Mouse (Mus musculus): ENCODE data around the gene Psg21.
"Not testable (repeated sequence)": the region's sequence is repeated elsewhere in the genome, so short reads cannot be mapped to it uniquely, and the experiment has no call there.

Gene Psg21

GRCm38 (mm10) chr7:18656625-18657024 lies at the start of gene Psg21:
Gene Psg21 (minus strand): TSS chr7:18656725.
- not testable (repeated sequence) for DNase-seq (ENCODE audit: low read depth in 1 of 2, low spot score in 2 of 2)

DNA sequence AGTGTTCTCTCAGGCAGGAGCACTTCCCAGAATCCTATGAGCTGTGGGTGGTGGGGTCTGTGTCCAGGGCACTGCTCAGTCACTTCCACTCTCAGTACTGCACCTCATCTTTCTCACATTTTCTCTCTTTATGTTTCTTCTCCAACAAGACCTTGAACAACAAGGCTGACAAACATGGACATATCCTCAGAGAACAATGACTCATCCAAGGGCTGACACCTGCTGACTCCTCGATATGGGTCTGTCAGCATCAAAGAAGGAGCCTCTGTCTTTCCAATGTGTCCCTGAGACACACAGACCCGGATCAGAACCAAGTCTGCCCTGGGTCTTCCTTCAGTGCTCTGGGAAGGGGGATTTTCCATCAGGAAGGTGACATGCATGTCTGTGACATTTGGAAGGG lies 29.6 kb upstream of the Psg21 start, which contains the start of gene Psg20:
TSS of gene Psg20 (minus strand) at position 101 of the 400 bp plus-strand sequence.
- DNase-seq (ENCODE audit: low read depth in 1 of 2, low spot score in 2 of 2) = no peak

- no peak for DNase-seq (ENCODE audit: low read depth in 1 of 2, low spot score in 2 of 2)
Observed at GRCm38 (mm10) chr7:18685586-18685985, 29.1 kb upstream of the Psg21 start.

DNA sequence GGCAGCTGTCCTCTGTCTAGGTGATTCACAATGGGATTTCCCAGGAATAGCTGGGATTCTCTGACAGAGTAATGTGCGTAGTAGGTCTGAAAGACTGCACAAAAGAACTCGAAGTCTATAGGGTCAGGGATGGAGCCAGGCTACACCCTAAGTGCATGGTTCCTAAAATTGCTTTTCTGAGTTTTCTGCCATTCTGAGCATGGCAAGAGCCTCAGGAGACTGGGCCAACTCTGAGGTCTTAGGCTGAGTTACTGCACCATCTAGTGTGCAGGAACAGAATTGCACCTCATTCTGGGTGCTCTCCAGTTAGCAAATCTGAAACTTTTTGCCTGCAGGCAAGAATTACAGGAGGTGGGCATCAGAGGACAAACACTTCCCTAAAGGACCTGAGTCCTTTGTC lies 23.2 kb upstream of the Psg21 start:
- no peak for DNase-seq (ENCODE audit: low read depth in 1 of 2, low spot score in 2 of 2)

DNA sequence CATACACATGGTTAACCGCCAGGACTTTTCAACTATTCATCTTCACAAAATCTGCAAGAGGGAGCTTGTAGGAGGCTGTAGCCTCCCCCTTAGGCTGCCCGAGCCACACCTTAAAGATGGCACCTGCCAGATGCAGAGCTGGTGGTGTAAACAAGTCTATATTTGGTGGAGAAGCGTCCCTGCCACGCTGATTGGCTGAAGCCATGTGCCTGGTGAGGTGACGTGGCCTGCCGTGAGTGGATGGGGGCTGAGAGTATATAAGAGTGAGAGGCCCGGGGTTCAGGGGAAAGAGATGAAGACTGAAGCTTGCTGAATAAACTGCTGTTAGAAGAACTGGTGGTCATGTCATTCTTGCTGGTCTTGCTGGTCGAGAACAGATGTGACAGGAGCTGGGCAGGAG lies 29.6 kb downstream of the Psg21 start:
- not testable (repeated sequence) for DNase-seq (ENCODE audit: low read depth in 1 of 2, low spot score in 2 of 2)

GRCm38 (mm10) chr7:18616401-18616800 lies 40.1 kb downstream of the Psg21 start, which contains the start of gene Psg23:
Gene Psg23 (minus strand): TSS chr7:18616501.
- DNase-seq (ENCODE audit: low read depth in 1 of 2, low spot score in 2 of 2) = not testable (repeated sequence)

All from monocyte, adult 2 months (primary cell).